Mouse (Mus musculus) myocyte (in vitro differentiated cells): ENCODE measurements at regions not wholly inside any gene's neighbourhood (a gene's known extent, or its start where the extent isn't known, plus 50 kb on each side); places are given as distances from the start of the nearest gene placed in this dataset.

Source experiments
- H3K27me3 ChIP-seq: one replicate; pipeline ENCODE4 v1.6.1; 2011; ENCODE audit not compliant: control insufficient read depth, insufficient read depth, insufficient read length
- H3K36me3 ChIP-seq: one replicate; pipeline ENCODE4 v1.6.1; 2011; ENCODE audit not compliant: control insufficient read depth, insufficient read depth
- H3K4me2 ChIP-seq: one replicate; pipeline ENCODE4 v1.6.1; 2011; ENCODE audit warnings: low read depth, control low read depth
- H3K4me3 ChIP-seq: one replicate; pipeline ENCODE4 v1.5.1; 2011; ENCODE audit warnings: mild to moderate bottlenecking, control low read depth, moderate library complexity
- H3K79me2 ChIP-seq: one replicate; pipeline ENCODE4 v1.6.1; 2011; ENCODE audit not compliant: control insufficient read depth, insufficient read depth
- H3ac ChIP-seq: one replicate; pipeline ENCODE4 v1.6.1; 2011; ENCODE audit not compliant: control insufficient read depth, insufficient read length
- CEBPB ChIP-seq: IDR thresholded peaks from 2 replicates; pipeline ENCODE4 v1.6.1; 2011; ENCODE audit warnings: mild to moderate bottlenecking, moderate library complexity; ENCODE audit not compliant: poor library complexity, insufficient read depth, severe bottlenecking
- E2F4 ChIP-seq: IDR thresholded peaks from one replicate; pipeline ENCODE4 v1.6.1; 2011; ENCODE audit warnings: mild to moderate bottlenecking, control low read depth, moderate library complexity; ENCODE audit not compliant: insufficient read depth
- MAX ChIP-seq: IDR thresholded peaks from one replicate; pipeline ENCODE4 v1.6.1; 2011; ENCODE audit warnings: low read depth, mild to moderate bottlenecking, control low read depth
- MYOD1 ChIP-seq, 3 experiments: IDR thresholded peaks; one replicate each; pipeline ENCODE4 v1.6.1; 2011; ENCODE audit warnings: control low read depth in 2 of 3, low read depth in 2 of 3, mild to moderate bottlenecking in 2 of 3, moderate library complexity in 1 of 3; ENCODE audit not compliant: insufficient read length in 2 of 3, control insufficient read depth in 1 of 3
- MYOG ChIP-seq, 3 experiments: IDR thresholded peaks; one replicate each; pipeline ENCODE4 v1.6.1; 2011; ENCODE audit warnings: control low read depth in 2 of 3, low read depth in 2 of 3, mild to moderate bottlenecking in 2 of 3; ENCODE audit not compliant: insufficient read length in 2 of 3, control insufficient read depth in 1 of 3, insufficient read depth in 1 of 3
- POLR2A ChIP-seq: IDR thresholded peaks from one replicate; pipeline ENCODE4 v1.6.1; 2011; ENCODE audit warnings: low read depth, mild to moderate bottlenecking, control low read depth, moderate library complexity; ENCODE audit not compliant: insufficient read length
- POLR2AphosphoS2 ChIP-seq: IDR thresholded peaks from one replicate; pipeline ENCODE4 v1.6.1; 2011; ENCODE audit warnings: low read depth, control low read depth; ENCODE audit not compliant: insufficient read length
- REST ChIP-seq: IDR thresholded peaks from one replicate; pipeline ENCODE4 v1.6.1; 2011; ENCODE audit warnings: mild to moderate bottlenecking, control low read depth, moderate library complexity; ENCODE audit not compliant: insufficient read depth, insufficient read length
- SRF ChIP-seq: IDR thresholded peaks from one replicate; pipeline ENCODE4 v1.6.1; 2011; ENCODE audit warnings: low read depth; ENCODE audit not compliant: control insufficient read depth, insufficient read length
- TCF12 ChIP-seq: IDR thresholded peaks from one replicate; pipeline ENCODE4 v1.6.1; 2011; ENCODE audit warnings: mild to moderate bottlenecking, control low read depth; ENCODE audit not compliant: poor library complexity, insufficient read depth, severe bottlenecking
- TCF3 ChIP-seq: IDR thresholded peaks from one replicate; pipeline ENCODE4 v1.6.1; 2011; ENCODE audit warnings: low read depth, control low read depth; ENCODE audit not compliant: insufficient read length
- USF1 ChIP-seq: IDR thresholded peaks from one replicate; pipeline ENCODE4 v1.6.1; 2011; ENCODE audit warnings: low read depth, mild to moderate bottlenecking, control low read depth, moderate library complexity

DNA sequence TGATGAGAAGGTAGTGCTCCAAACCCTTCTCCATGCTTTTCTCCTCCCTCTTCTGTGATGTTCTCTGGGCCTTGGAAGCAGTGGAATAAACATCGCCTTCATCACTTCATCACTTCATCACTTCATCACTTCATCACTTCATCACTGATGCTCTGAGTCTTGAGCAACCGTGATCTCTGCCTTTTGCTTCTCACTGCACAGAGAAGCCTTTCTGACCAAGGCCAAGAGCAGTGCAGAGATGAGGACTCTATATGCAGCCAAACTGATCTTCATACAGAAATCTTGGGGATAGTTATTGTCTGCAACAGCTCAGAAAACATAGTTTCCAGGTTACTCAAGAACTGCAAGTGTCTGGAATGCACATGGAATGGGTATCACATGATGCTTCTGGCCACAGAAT is 303.0 kb downstream of the Insig2 start:
- no peaks in the 10 kb centered on the region for H3K79me2 ChIP-seq
- H3ac ChIP-seq: no peak overlapping the region
- no peak overlapping the region for H3K4me3 ChIP-seq
- H3K4me2 ChIP-seq: no peak overlapping the region
- no peaks in the 10 kb centered on the region for H3K27me3 ChIP-seq
- no peaks in the 10 kb centered on the region for H3K36me3 ChIP-seq
- TF ChIP-seq MYOD1 (IDR thresholded peaks at IDR 0.05; ENCODE audit: control insufficient read depth in 1 of 3, insufficient read length in 2 of 3, low read depth in 2 of 3) (no peak), CEBPB (no peak), TCF12 (no peak), POLR2A (no peak), USF1 (no peak), MAX (no peak), REST (no peak), SRF (no peak), E2F4 (no peak), POLR2AphosphoS2 (no peak), TCF3 (no peak), MYOG (IDR thresholded peaks at IDR 0.05; ENCODE audit: control insufficient read depth in 1 of 3, insufficient read depth in 1 of 3, insufficient read length in 2 of 3, low read depth in 2 of 3) (no peak)

DNA sequence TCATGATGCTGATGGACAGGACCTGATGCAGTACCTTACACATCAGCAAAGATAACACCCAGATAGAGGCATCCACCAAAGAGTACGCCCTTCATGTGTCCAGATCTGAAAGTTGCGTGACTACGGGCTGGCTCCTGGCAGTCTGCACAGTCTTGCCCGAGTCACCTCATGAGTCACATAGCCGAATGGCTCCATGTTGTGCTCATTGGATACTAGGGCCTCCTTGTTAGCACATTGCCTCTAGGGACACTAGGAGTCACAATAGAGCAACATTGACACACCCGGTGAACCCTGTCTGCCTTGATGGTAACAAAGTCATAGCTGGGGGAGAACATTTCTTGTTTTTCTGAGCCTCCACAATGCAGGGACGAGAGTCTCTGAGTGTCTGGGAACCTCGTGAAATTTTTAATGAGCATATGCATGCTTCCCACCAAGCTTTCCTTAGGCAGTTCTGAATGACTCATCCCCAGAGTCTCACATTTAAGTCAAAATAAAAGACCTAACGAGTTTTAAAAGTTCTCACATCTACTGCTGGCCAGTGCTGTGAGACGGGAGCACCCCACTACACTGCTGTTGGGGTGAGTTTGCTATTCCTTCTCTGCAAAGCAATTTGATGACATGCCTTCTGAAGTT is 297.5 kb downstream of the Insig2 start:
- Histone ChIP-seq H3K27me3 (no peaks in the 10 kb centered on the region), H3K4me3 (no peak overlapping the region), H3K36me3 (no peaks in the 10 kb centered on the region), H3ac (no peak overlapping the region), H3K79me2 (no peaks in the 10 kb centered on the region), H3K4me2 (no peak overlapping the region)
- TF ChIP-seq REST: no peak

DNA sequence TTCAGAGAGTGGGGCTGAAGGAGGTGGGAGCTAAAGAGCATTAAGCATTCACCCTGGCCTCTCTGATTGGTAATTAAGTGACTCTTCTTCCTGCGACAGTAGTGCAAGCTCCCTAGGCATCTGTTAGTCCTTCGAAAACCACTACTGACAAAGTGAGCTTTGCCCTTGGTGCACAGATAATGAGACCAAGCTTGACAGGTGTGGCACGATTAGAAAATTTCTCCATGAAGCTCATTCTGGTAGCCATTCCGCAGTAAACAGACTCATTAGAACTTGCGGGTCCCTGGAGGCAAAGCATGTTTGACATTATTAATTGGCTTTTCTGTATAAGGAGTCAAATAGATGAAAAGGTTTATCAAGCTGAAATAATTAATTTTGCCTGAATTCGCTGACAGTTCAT is 285.8 kb downstream of the Insig2 start:
- Histone ChIP-seq H3K4me3 (no peak overlapping the region), H3ac (no peak overlapping the region), H3K27me3 (no peaks in the 10 kb centered on the region), H3K36me3 (no peaks in the 10 kb centered on the region), H3K4me2 (no peak overlapping the region), H3K79me2 (no peaks in the 10 kb centered on the region)
- TF ChIP-seq USF1 (no peak), MAX (no peak)

DNA sequence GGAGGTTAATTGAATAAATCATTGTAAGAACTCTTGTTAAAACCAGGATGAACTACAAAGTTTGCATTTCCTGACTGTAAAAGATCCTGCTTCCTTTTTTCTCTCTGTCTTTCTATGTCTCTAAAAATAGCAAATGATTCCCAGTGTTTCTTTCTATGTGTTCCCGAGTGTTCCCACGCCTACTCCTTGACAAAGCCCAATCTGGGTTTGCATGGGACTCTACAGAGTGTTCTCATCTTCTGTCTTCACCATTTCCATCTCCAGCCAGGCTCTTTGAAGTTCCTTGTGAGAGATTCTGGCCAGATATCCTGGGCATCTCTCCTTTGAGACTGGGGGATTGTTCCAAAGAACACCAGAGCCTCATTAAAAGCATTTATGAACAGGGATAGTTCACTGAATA is 285.0 kb downstream of the Insig2 start:
- H3K4me2 ChIP-seq: no peak overlapping the region
- H3K79me2 ChIP-seq: no peaks in the 10 kb centered on the region
- no peaks in the 10 kb centered on the region for H3K36me3 ChIP-seq
- TF ChIP-seq USF1 (no peak), CEBPB (no peak), TCF3 (no peak), SRF (no peak), POLR2A (no peak), REST (no peak), POLR2AphosphoS2 (no peak), TCF12 (no peak), MAX (no peak), MYOD1 (IDR thresholded peaks at IDR 0.05; ENCODE audit: control insufficient read depth in 1 of 3, insufficient read length in 2 of 3, low read depth in 2 of 3) (no peak), E2F4 (no peak), MYOG (IDR thresholded peaks at IDR 0.05; ENCODE audit: control insufficient read depth in 1 of 3, insufficient read depth in 1 of 3, insufficient read length in 2 of 3, low read depth in 2 of 3) (no peak)
- no peak overlapping the region for H3K4me3 ChIP-seq
- no peak overlapping the region for H3ac ChIP-seq
- no peaks in the 10 kb centered on the region for H3K27me3 ChIP-seq

DNA sequence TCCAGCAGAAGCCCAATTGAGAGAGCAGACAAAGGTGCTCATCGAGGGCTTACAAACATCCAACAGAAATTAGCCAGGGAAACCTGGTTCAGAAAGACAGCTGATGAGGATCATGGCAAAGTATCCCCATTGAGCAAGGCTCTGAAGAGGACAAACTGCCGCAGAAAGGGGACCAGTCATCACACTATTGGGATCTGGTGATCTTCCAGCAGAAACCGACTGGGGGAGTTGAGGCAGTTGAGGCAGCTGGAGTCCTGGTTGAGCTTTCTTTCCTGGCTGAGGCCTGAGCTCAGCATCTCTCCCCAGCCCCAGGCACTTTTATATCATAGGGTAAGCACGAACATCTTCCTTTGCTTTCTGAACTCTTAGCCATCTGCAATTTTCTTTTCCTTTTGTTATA is 282.7 kb downstream of the Insig2 start:
- Histone ChIP-seq H3ac (no peak overlapping the region), H3K79me2 (no peaks in the 10 kb centered on the region), H3K36me3 (no peaks in the 10 kb centered on the region), H3K27me3 (no peaks in the 10 kb centered on the region), H3K4me2 (no peak overlapping the region), H3K4me3 (no peak overlapping the region)
- no peak for TF ChIP-seq TCF12
- no peak for TF ChIP-seq MYOD1 (IDR thresholded peaks at IDR 0.05; ENCODE audit: control insufficient read depth in 1 of 3, insufficient read length in 2 of 3, low read depth in 2 of 3)
- no peak for TF ChIP-seq USF1
